Mouse (Mus musculus) spleen, adult 2 months (tissue): ENCODE results near the gene Taf3. TPM values are rescaled to one million over a fixed set of nuclear protein-coding genes. Genes with fewer than 3 reads are reported as not detected.

Experiments used
- DNase-seq, 2 experiments: peaks; one replicate each; pipeline versions ENCODE4 v3.0.0 to v3.0.0-alpha.2; 2012 to 2021; ENCODE audit warnings: low spot score in 2 of 2, low read depth in 1 of 2
- H3K27ac ChIP-seq: fragments of 200-500 bp; 2 replicates; pipeline ENCODE4 v1.5.1; 2012; ENCODE audit warnings: low read length, inconsistent platforms; ENCODE audit not compliant: insufficient read depth
- H3K27me3 ChIP-seq: fragments of 200-500 bp; 2 replicates; pipeline ENCODE4 v1.6.1; 2012; ENCODE audit warnings: mild to moderate bottlenecking, moderate library complexity, low read length, inconsistent platforms; ENCODE audit not compliant: control insufficient read depth, insufficient read depth
- H3K36me3 ChIP-seq: fragments of 200-500 bp; 2 replicates; pipeline ENCODE4 v1.6.1; 2012; ENCODE audit warnings: mild to moderate bottlenecking, low read length, inconsistent platforms; ENCODE audit not compliant: control insufficient read depth, insufficient read depth
- H3K4me1 ChIP-seq: fragments of 200-500 bp; 2 replicates; pipeline ENCODE4 v1.6.1; 2011; ENCODE audit warnings: inconsistent platforms; ENCODE audit not compliant: control insufficient read depth, insufficient read depth, insufficient read length
- H3K4me3 ChIP-seq: fragments of 200-500 bp; 2 replicates; pipeline ENCODE4 v1.5.1; 2011; ENCODE audit warnings: mild to moderate bottlenecking, inconsistent platforms; ENCODE audit not compliant: insufficient read depth, insufficient read length; ENCODE audit errors: extremely low read depth
- CTCF ChIP-seq: fragments of 200-500 bp; IDR thresholded peaks from 2 replicates; pipeline ENCODE4 v1.5.1; 2011; ENCODE audit warnings: mild to moderate bottlenecking, inconsistent platforms; ENCODE audit not compliant: insufficient read depth, insufficient read length, insufficient replicate concordance; ENCODE audit errors: extremely low read depth
- POLR2A ChIP-seq: fragments of 200-500 bp; IDR thresholded peaks from 2 replicates; pipeline ENCODE4 v1.6.1; 2011; ENCODE audit warnings: low read depth, low read length, inconsistent platforms
- WGBS: fragments of 180-500 bp; shearing (Covaris S2); methylation state at CpG from one replicate; pipeline ENCODE4 v1.1.7; 2018; 5-methylcytosine and 5-hydroxymethylcytosine counted together
- polyA plus RNA-seq: library from polyadenylated mRNA; depleted of rRNA; stranded (reverse); fragments of >200 nt; gene quantifications from 2 replicates; pipeline ENCODE4 v1.2.3, GENCODE M21; 2012

Taf3 gene
- polyA plus RNA-seq, 1 experiment = 8.2 TPM

DNA sequence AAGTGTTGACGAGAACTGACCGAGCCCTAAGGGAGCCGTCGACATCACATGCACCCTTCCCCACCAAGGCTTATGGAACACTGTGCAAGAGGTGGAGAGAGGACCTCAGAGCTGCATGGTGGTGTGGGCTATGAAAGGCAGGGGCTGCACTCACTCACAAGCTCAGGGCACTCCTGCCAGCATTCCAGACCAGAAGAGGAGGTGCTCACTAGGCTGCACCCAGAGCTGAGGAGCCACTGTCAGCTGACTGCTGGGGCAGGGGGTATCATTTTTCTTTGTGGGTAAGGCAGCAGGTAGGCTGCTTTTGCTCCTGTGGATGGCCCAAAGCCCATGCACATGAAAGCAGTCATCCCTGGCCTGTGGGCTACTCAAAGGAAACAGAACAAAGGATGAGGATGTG lies 109.1 kb downstream of the Taf3 start:
- H3K27ac ChIP-seq = no peak overlapping the region

GRCm38 (mm10) chr2:9935965-9936364 lies 112.4 kb downstream of the Taf3 start:
- WGBS = 67% methylated on average over 1 of the region's 1 CpGs
- no peak for TF ChIP-seq POLR2A
- no peak for TF ChIP-seq CTCF
- Histone ChIP-seq H3K4me1 (no peaks in the 10 kb centered on the region), H3K4me3 (no peak overlapping the region), H3K27ac (no peak overlapping the region), H3K36me3 (peaks cover 3% of the 10 kb centered on the region; the same call in 1 of the 2 replicates), H3K27me3 (no peaks in the 10 kb centered on the region)
- no peak for DNase-seq

More for the DNA sequence above, 109.1 kb downstream of the Taf3 start:
- Histone ChIP-seq H3K27me3 (no peaks in the 10 kb centered on the region), H3K4me3 (no peak overlapping the region), H3K4me1 (no peaks in the 10 kb centered on the region), H3K36me3 (peaks cover 3% of the 10 kb centered on the region; the same call in 1 of the 2 replicates)
- DNase-seq = no peak
- no peak for TF ChIP-seq CTCF
- TF ChIP-seq POLR2A = no peak
- 94% methylated on average over 4 of the region's 4 CpGs for WGBS

DNA sequence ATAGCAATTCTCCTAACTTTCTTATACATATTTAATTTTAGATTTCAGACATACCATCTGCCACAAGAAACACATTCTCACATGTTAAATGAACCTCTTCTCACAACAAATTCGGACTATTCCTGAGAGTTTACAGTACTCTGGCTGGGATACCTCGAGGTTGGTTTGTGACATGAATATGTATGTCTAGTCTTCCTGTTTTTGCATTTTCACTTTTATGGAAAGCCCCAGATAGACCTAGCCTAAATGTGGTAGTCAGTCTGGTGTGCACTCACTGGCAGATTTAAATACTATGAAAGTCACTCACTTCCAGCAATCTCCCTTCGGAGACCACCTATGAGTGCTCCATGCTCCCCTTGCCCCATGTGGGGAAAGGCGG lies 121.5 kb downstream of the Taf3 start:
- WGBS = 69% methylated on average over 4 of the region's 4 CpGs
- no peak for TF ChIP-seq POLR2A
- Histone ChIP-seq H3K36me3 (0 out of 2 replicates have a peak, but pooled peaks cover 1% of the 10 kb centered on the region), H3K4me1 (0 out of 2 replicates have a peak, but pooled peaks cover 3% of the 10 kb centered on the region), H3K4me3 (no peak overlapping the region), H3K27ac (no peak overlapping the region), H3K27me3 (no peaks in the 10 kb centered on the region)
- no peak for DNase-seq

DNA sequence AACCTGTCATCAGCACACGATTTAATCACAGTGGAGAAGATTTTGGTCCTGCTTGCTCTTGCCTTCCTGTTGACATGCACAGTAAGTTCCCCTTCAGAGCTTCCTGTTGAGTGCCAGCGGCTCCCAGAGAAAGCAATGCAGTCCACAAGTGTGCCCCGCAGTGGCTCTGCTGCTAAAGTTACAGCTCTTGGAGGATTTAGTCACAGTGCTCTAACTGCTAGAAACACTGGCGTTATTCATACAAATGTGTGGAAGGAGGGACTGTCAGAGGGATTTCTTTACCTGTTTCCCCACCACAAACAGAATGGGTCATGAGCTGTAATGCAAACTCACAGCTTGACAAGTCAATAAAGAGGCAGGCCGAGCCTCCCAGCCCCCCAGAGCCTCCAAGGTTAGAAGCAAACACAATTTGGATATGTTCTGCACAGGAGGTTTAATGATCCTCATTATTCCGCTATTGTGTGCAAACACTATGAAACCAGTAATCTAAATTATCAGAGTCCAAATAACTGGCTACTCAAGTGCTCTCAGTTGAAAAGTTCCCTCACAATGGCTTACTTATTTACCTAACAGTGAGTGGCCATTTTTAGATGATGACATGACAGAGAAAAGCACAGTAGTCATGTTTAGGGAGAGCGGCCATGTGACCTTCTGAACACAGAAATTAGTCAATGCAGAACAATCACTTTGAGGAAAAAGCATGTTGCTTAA lies 122.0 kb downstream of the Taf3 start:
- H3K27me3 ChIP-seq = no peaks in the 10 kb centered on the region
- H3K27ac ChIP-seq = peak overlapping the region; percentile 28; the same call in 1 of the 2 replicates
- no peak overlapping the region for H3K4me3 ChIP-seq
- TF ChIP-seq CTCF = no peak
- TF ChIP-seq POLR2A = no peak
- H3K4me1 ChIP-seq = 0 out of 2 replicates have a peak, but pooled peaks cover 3% of the 10 kb centered on the region
- DNase-seq = no peak
- 44% methylated on average over 7 of the region's 7 CpGs for WGBS
- H3K36me3 ChIP-seq = 0 out of 2 replicates have a peak, but pooled peaks cover 1% of the 10 kb centered on the region

DNA sequence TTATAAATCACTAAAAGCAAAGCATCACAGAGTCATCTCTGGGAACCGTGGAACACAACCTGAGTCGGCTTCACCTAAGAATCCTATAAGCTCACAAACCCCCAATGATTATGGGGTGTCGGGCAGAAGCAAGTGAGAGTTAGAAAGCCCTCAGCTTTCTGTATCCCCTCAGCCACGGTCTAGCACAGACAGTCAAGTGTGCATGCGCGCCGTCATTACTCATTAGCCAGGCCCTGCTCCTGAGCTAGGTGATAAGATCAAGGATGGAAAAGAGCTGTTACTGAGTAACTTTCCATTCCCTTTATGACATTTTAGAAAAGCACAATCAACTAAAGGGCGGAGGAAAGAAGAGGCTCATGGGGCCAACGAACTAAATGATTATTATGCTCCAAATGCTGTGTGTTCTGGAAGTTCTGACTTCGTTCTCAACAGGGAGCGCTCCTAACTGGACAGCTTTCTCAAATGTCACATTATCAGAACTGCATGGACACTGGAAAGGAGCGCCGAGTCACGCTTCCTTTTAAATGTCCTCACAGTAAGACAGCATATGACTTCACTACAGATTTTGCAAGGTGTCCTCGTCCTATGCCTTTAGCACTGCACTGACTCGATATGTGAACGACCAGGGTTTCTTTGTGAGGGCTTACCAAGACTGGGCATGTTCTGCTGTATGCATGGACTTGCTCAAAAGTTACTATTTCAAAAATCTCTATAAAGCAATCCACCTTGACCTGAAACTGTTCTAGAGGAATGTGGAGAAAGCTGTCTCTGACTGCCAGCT lies 129.5 kb downstream of the Taf3 start:
- Histone ChIP-seq H3K27ac (no peak overlapping the region), H3K36me3 (peaks cover 13% of the 10 kb centered on the region), H3K4me3 (no peak overlapping the region), H3K27me3 (no peaks in the 10 kb centered on the region), H3K4me1 (no peaks in the 10 kb centered on the region)
- WGBS = 94% methylated on average over 17 of the region's 17 CpGs
- no peak for DNase-seq
- TF ChIP-seq CTCF = no peak

GRCm38 (mm10) chr2:9917602-9918001 lies 130.8 kb downstream of the Taf3 start:
- H3K4me1 ChIP-seq = no peaks in the 10 kb centered on the region

DNA sequence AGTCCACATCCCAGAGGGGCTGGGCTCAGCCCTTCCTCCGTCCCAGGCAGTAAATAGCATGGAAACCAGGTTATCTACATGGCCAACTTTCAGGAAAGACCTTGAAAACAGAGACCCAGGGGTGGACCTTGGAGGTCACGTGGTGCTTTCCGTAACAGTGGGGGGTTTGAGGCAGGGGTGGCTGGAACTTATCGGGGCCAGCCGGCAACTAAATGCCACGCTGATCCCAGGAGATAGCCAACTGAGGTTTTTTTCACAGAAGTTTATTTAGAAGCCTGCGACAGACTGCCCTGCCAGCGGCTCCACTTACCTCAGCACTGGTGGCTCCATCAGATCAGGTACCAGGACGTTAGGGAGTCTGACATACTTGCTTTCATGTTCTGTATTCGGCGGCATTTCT lies 142.4 kb downstream of the Taf3 start:
- Histone ChIP-seq H3K27ac (no peak overlapping the region), H3K4me1 (no peaks in the 10 kb centered on the region), H3K4me3 (no peak overlapping the region), H3K27me3 (no peaks in the 10 kb centered on the region), H3K36me3 (no peaks in the 10 kb centered on the region)
- WGBS = 18% methylated on average over 11 of the region's 11 CpGs
- no peak for DNase-seq
- TF ChIP-seq POLR2A (no peak), CTCF (no peak)

More at GRCm38 (mm10) chr2:9917602-9918001, 130.8 kb downstream of the Taf3 start:
- no peak overlapping the region for H3K27ac ChIP-seq
- TF ChIP-seq POLR2A (no peak), CTCF (no peak)
- H3K4me3 ChIP-seq = no peak overlapping the region
- peaks cover 13% of the 10 kb centered on the region for H3K36me3 ChIP-seq
- DNase-seq = no peak
- 96% methylated on average over 9 of the region's 9 CpGs for WGBS
- H3K27me3 ChIP-seq = no peaks in the 10 kb centered on the region
